Mouse (Mus musculus) heart, adult 2 months (tissue): Measurements from ENCODE around the gene Ctsa.
A peak's percentile ranks its signal among the peaks of the same experiment; 100 is the strongest.
"Not testable (repeated sequence)": the region's sequence is repeated elsewhere in the genome, so short reads cannot be mapped to it uniquely, and the experiment has no call there.

Source experiments
- CTCF ChIP-seq: fragments of 200-600 bp; IDR thresholded peaks from 2 replicates; pipeline ENCODE4 v1.8.1; 2022; ENCODE audit warnings: antibody characterized with exemption, mild to moderate bottlenecking, moderate library complexity
- EP300 ChIP-seq: fragments of 200-500 bp; IDR thresholded peaks from 2 replicates; pipeline ENCODE4 v1.6.1; 2011; ENCODE audit warnings: low read depth, low read length, control low read depth; ENCODE audit not compliant: insufficient read depth

DNA sequence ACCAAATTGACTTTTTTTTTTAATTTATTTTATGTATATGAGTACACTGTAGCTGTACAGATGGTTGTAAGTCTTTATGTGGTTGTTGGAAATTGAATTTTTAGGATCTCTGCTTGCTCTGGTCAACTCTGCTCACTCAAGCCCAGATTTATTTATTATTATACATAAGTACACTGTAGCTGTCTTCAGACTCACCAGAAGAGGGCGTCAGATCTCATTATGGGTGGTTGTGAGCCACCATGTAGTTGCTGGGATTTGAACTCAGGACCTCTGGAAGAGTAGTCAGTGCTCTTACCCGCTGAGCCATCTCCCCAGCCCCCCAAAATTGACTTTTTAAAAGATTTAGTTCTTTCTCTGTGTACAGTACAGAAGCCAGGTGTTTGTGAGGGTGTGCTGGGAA lies 43.0 kb downstream of the Ctsa start:
- peak; percentile 50 for TF ChIP-seq CTCF
- TF ChIP-seq EP300, result not testable (repeated sequence)
